16 mouse cellular contexts compared by ENCODE assay signal in genomic region chr3:138851876-138852275, GRCm38 (mm10).
DNase-seq lines count a peak whose midpoint lies in the region; ATAC-seq and TF ChIP-seq lines count a peak whose summit lies in the region.
"Had no signal": no experiment of that assay in that cellular context is flagged by ENCODE, and none has a peak within 500 bp of the region (broad histone marks: within the 10 kb centered on the region; RNA-seq: fewer than 3 reads in every experiment).

No protein-coding gene starts in this region.

- TF ChIP-seq CTCF in left cerebral cortex, adult 2 months (IDR thresholded peaks at IDR 0.05) = no peak

- no peak overlapping the region for H3K9ac ChIP-seq in hindbrain, embryonic 11.5 days (ENCODE audit: low read depth, low read length)
- H3K9ac ChIP-seq in midbrain, embryonic 11.5 days (ENCODE audit: low read length) = no peak overlapping the region
- H3K9ac ChIP-seq in neural tube, embryonic 15.5 days (replicated peaks) = no peak overlapping the region
- H3K9ac ChIP-seq: limb, embryonic 15.5 days; lung, embryonic 14.5 days had no signal

- H3K4me1 ChIP-seq in hindbrain, embryonic 11.5 days (replicated peaks; ENCODE audit: control insufficient read depth, insufficient read depth, low read length) = peaks cover 28% of the 10 kb centered on the region
- H3K4me1 ChIP-seq in midbrain, embryonic 11.5 days (ENCODE audit: control insufficient read depth, insufficient read depth, low read length) = peaks cover 52% of the 10 kb centered on the region
- peaks cover 75% of the 10 kb centered on the region for H3K4me1 ChIP-seq in neural tube, embryonic 15.5 days
- H3K4me1 ChIP-seq: megakaryocyte, embryonic 14.5 days had no signal

- intact Hi-C loops in left cerebral cortex, adult 2 months (cut with DNase I) = no loop called here

- no peak overlapping the region for H3K4me3 ChIP-seq in left cerebral cortex, adult 2 months
- no peak overlapping the region for H3K4me3 ChIP-seq in hindbrain, embryonic 11.5 days (ENCODE audit: low read depth, low read length)
- H3K4me3 ChIP-seq in midbrain, embryonic 11.5 days (ENCODE audit: low read depth, low read length) = no peak overlapping the region
- no peak overlapping the region for H3K4me3 ChIP-seq in neural tube, embryonic 15.5 days (replicated peaks)
- H3K4me3 ChIP-seq: limb, embryonic 15.5 days; megakaryocyte, embryonic 14.5 days had no signal

- peak overlapping the region; percentile 85; the same call in 1 of the 2 replicates for H3K27ac ChIP-seq in left cerebral cortex, adult 2 months
- no peak overlapping the region; the same call in 1 of the 2 replicates for H3K27ac ChIP-seq in hindbrain, embryonic 11.5 days (ENCODE audit: low read depth, low read length)
- H3K27ac ChIP-seq in midbrain, embryonic 11.5 days (ENCODE audit: low read depth, low read length) = no peak overlapping the region
- H3K27ac ChIP-seq in neural tube, embryonic 15.5 days (replicated peaks) = no peak overlapping the region
- H3K27ac ChIP-seq: limb, embryonic 15.5 days had no signal

- no peaks in the 10 kb centered on the region for H3K36me3 ChIP-seq in hindbrain, embryonic 11.5 days (ENCODE audit: control insufficient read depth, insufficient read depth, low read length)
- no peaks in the 10 kb centered on the region for H3K36me3 ChIP-seq in midbrain, embryonic 11.5 days (ENCODE audit: control insufficient read depth, insufficient read depth, low read length)
- no peaks in the 10 kb centered on the region for H3K36me3 ChIP-seq in neural tube, embryonic 15.5 days
- H3K36me3 ChIP-seq: limb, embryonic 15.5 days had no signal

- H3K4me2 ChIP-seq in hindbrain, embryonic 11.5 days (replicated peaks; ENCODE audit: low read depth, low read length) = no peak overlapping the region
- no peak overlapping the region for H3K4me2 ChIP-seq in midbrain, embryonic 11.5 days
- H3K4me2 ChIP-seq in neural tube, embryonic 15.5 days = no peak overlapping the region
- H3K4me2 ChIP-seq: limb, embryonic 15.5 days had no signal

- H3K27me3 ChIP-seq in hindbrain, embryonic 11.5 days (ENCODE audit: control insufficient read depth, insufficient read depth, low read length) = no peaks in the 10 kb centered on the region
- H3K27me3 ChIP-seq in midbrain, embryonic 11.5 days (ENCODE audit: control insufficient read depth, insufficient read depth, low read length) = no peaks in the 10 kb centered on the region
- H3K27me3 ChIP-seq in neural tube, embryonic 15.5 days (replicated peaks) = no peaks in the 10 kb centered on the region
- H3K27me3 ChIP-seq: CH12.LX; limb, embryonic 15.5 days; megakaryocyte, embryonic 14.5 days; Patski had no signal

- WGBS in hindbrain, embryonic 11.5 days = 69% methylated on average over 8 of the region's 8 CpGs
- WGBS in midbrain, embryonic 11.5 days = 76% methylated on average over 8 of the region's 8 CpGs
- WGBS in neural tube, embryonic 15.5 days = 36% methylated on average over 8 of the region's 8 CpGs

- DNase-seq in left cerebral cortex, adult 2 months (ENCODE audit: extremely low spot score in 1 of 2, low spot score in 2 of 2) = no peak
- no peak for DNase-seq in left cerebral cortex, adult 9 months (ENCODE audit: low spot score in 2 of 2)
- DNase-seq in hindbrain, embryonic 11.5 days (ENCODE audit: low spot score) = peak; percentile 72
- DNase-seq in midbrain, embryonic 11.5 days (ENCODE audit: low spot score, missing footprints) = no peak
- no peak for DNase-seq in layer of hippocampus, adult 11-12 months (ENCODE audit: low spot score)
- DNase-seq in frontal cortex, adult 2 months (ENCODE audit: extremely low spot score in 1 of 2, low spot score in 1 of 2) = no peak
- DNase-seq: cerebellum, postnatal 14 days; heart, adult 18-20 months; heart, postnatal 14 days; kidney, adult 8-10 months; lung, embryonic 14.5 days had no signal

- H3K9me3 ChIP-seq in hindbrain, embryonic 11.5 days (ENCODE audit: control insufficient read depth, low read length) = no peaks in the 10 kb centered on the region
- H3K9me3 ChIP-seq in midbrain, embryonic 11.5 days (ENCODE audit: control insufficient read depth, low read length) = no peaks in the 10 kb centered on the region
- no peaks in the 10 kb centered on the region for H3K9me3 ChIP-seq in neural tube, embryonic 15.5 days (replicated peaks)
- H3K9me3 ChIP-seq: limb, embryonic 15.5 days; megakaryocyte, embryonic 14.5 days had no signal

- peak; percentile 79 for ATAC-seq in hindbrain, embryonic 11.5 days (ENCODE audit: low FRiP score)
- peak; percentile 57 for ATAC-seq in midbrain, embryonic 11.5 days (ENCODE audit: low FRiP score)
- ATAC-seq in neural tube, embryonic 15.5 days (ENCODE audit: low FRiP score) = peak; percentile 22
- ATAC-seq: Patski had no signal

Comparison
In these comparisons a context has a peak if more than half of its experiments do, and no peak if none do; other contexts are left out.
1. ATAC-seq: peak in every context shown above with its lines; median percentile 79 in hindbrain, embryonic 11.5 days; 57 in midbrain, embryonic 11.5 days; 22 in neural tube, embryonic 15.5 days.